Mouse (Mus musculus): ENCODE results near the gene Abl2. TPM values are rescaled to one million over a fixed set of nuclear protein-coding genes. Genes with fewer than 3 reads are reported as not detected.
A peak's percentile ranks its signal among the peaks of the same experiment; 100 is the strongest.

The Abl2 gene
- total RNA-seq, 1 experiment, result 41.1 TPM

- H3K9ac ChIP-seq (ENCODE audit: insufficient read depth, low read depth, low read length, poor library complexity, severe bottlenecking), result no peak overlapping the region
Measured at GRCm38 (mm10) chr1:156676171-156676570, 117.6 kb downstream of the Abl2 start.

DNA sequence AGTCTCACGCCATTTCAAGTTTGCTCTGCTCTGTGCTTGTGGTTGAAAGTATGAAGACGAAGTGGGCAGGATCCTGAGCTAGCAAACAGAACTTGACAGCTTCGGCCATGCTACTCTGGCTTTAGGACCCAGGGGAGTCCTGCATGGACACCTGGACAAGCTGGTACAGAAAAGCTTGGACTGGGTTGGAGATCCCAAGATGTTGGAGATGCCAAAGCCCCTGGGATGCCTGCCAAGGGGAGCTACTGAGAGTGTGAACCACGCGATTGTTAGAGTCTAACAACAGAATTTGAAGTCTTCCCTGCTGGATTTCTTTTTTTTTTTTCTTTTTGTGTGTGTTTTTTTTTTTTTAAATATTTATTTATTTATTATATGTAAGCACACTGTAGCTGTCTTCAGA, 118.0 kb downstream of the Abl2 start:
- Histone ChIP-seq H3K4me3 (ENCODE audit: insufficient read depth in 1 of 2, low read depth in 1 of 2, low read length in 2 of 2, poor library complexity in 1 of 2, severe bottlenecking in 1 of 2) (no peak overlapping the region), H3K36me3 (ENCODE audit: control insufficient read depth, insufficient read depth, low read length, poor library complexity, severe bottlenecking) (0 out of 2 replicates have a peak, but pooled peaks cover 4% of the 10 kb centered on the region), H3K9me3 (ENCODE audit: control insufficient read depth, insufficient read depth, low read depth, low read length) (no peaks in the 10 kb centered on the region), H3K4me1 (ENCODE audit: control insufficient read depth in 2 of 2, insufficient read depth in 2 of 2, low read length in 2 of 2, poor library complexity in 1 of 2) (peaks cover 5 to 9% of the 10 kb centered on the region in 2 experiments; a peak in 2 of 4 replicates), H3K9ac (ENCODE audit: insufficient read depth, low read depth, low read length, poor library complexity, severe bottlenecking) (no peak overlapping the region), H3K27ac (ENCODE audit: insufficient read depth, low read depth, low read length, poor library complexity, severe bottlenecking) (no peak overlapping the region)
- in situ Hi-C loops (cut with MboI; ENCODE audit: low sequenced_read_pairs in 2 of 2, unreplicated experiment in 2 of 2), result no loop called here
- TF ChIP-seq ZNF384 (IDR thresholded peaks at IDR 0.05; ENCODE audit: low read depth, low read length) (0 out of 2 replicates have a peak, but pooled peaks have one; percentile 2), HCFC1 (IDR thresholded peaks at IDR 0.05; ENCODE audit: borderline replicate concordance, insufficient read depth, low read length) (no peak)
- no peak for DNase-seq (ENCODE audit: low read depth, low spot score)

More at GRCm38 (mm10) chr1:156676171-156676570, 117.6 kb downstream of the Abl2 start:
- Histone ChIP-seq H3K9me3 (ENCODE audit: control insufficient read depth, insufficient read depth, low read depth, low read length) (no peaks in the 10 kb centered on the region), H3K27ac (ENCODE audit: insufficient read depth, low read depth, low read length, poor library complexity, severe bottlenecking) (no peak overlapping the region), H3K4me3 (ENCODE audit: insufficient read depth in 1 of 2, low read depth in 1 of 2, low read length in 2 of 2, poor library complexity in 1 of 2, severe bottlenecking in 1 of 2) (no peak overlapping the region), H3K36me3 (ENCODE audit: control insufficient read depth, insufficient read depth, low read length, poor library complexity, severe bottlenecking) (0 out of 2 replicates have a peak, but pooled peaks cover 4% of the 10 kb centered on the region), H3K4me1 (ENCODE audit: control insufficient read depth in 2 of 2, insufficient read depth in 2 of 2, low read length in 2 of 2, poor library complexity in 1 of 2) (peaks cover 5 to 7% of the 10 kb centered on the region in 2 experiments; a peak in 2 of 4 replicates)
- TF ChIP-seq CHD2 (IDR thresholded peaks at IDR 0.05; ENCODE audit: low read depth, low read length) (no peak), HCFC1 (IDR thresholded peaks at IDR 0.05; ENCODE audit: borderline replicate concordance, insufficient read depth, low read length) (no peak; the same call in 1 of the 2 replicates), ZC3H11A (IDR thresholded peaks at IDR 0.05; ENCODE audit: borderline replicate concordance, low read depth, low read length) (peak; percentile 74)
- peak; percentile 82 for DNase-seq (ENCODE audit: low read depth, low spot score)
- in situ Hi-C loops (cut with MboI; ENCODE audit: low sequenced_read_pairs in 2 of 2, unreplicated experiment in 2 of 2), result no loop called here

DNA sequence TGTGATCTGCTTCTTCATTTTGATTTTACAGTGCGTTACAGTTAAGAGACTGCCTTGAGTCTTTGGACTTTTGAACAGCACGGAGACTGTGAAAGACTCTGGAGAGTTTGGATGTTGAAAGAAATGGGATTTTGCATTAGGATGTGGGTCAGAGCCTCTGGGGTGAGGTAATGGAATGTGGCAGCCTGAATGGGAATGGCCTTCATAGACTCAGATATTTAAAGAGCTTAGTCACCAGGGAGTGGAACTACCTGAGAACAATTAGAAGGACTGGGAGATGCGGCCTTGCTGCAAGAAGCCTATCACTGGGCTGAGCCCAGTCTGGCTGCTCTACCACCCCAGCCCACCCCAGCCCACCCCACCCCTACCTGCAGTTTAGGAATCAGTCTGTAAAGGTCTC, 118.6 kb downstream of the Abl2 start:
- Histone ChIP-seq H3K9ac (ENCODE audit: insufficient read depth, low read depth, low read length, poor library complexity, severe bottlenecking) (no peak overlapping the region), H3K36me3 (ENCODE audit: control insufficient read depth, insufficient read depth, low read length, poor library complexity, severe bottlenecking) (no peaks in the 10 kb centered on the region), H3K4me3 (ENCODE audit: insufficient read depth in 1 of 2, low read depth in 1 of 2, low read length in 2 of 2, poor library complexity in 1 of 2, severe bottlenecking in 1 of 2) (no peak overlapping the region), H3K27ac (ENCODE audit: insufficient read depth, low read depth, low read length, poor library complexity, severe bottlenecking) (no peak overlapping the region; the same call in 1 of the 2 replicates), H3K9me3 (ENCODE audit: control insufficient read depth, insufficient read depth, low read depth, low read length) (no peaks in the 10 kb centered on the region), H3K4me1 (ENCODE audit: control insufficient read depth in 2 of 2, insufficient read depth in 2 of 2, low read length in 2 of 2, poor library complexity in 1 of 2) (peaks cover 4 to 9% of the 10 kb centered on the region in 2 experiments; a peak in 2 of 4 replicates)
- no peak for TF ChIP-seq ZNF384 (IDR thresholded peaks at IDR 0.05; ENCODE audit: low read depth, low read length)
- no peak for TF ChIP-seq CHD2 (IDR thresholded peaks at IDR 0.05; ENCODE audit: low read depth, low read length)
- no peak for TF ChIP-seq HCFC1 (IDR thresholded peaks at IDR 0.05; ENCODE audit: borderline replicate concordance, insufficient read depth, low read length)
- no peak for TF ChIP-seq MAFK (IDR thresholded peaks at IDR 0.05; ENCODE audit: insufficient read depth, low read depth, low read length)
- TF ChIP-seq ZC3H11A (IDR thresholded peaks at IDR 0.05; ENCODE audit: borderline replicate concordance, low read depth, low read length), result no peak
- in situ Hi-C loops (cut with MboI; ENCODE audit: low sequenced_read_pairs in 2 of 2, unreplicated experiment in 2 of 2), result no loop called here
- no peak for DNase-seq (ENCODE audit: low read depth, low spot score)

- no peak for TF ChIP-seq ZNF384 (IDR thresholded peaks at IDR 0.05; ENCODE audit: low read depth, low read length)
- no peak for DNase-seq (ENCODE audit: low read depth, low spot score)
- Histone ChIP-seq H3K4me3 (ENCODE audit: insufficient read depth in 1 of 2, low read depth in 1 of 2, low read length in 2 of 2, poor library complexity in 1 of 2, severe bottlenecking in 1 of 2) (no peak overlapping the region), H3K36me3 (ENCODE audit: control insufficient read depth, insufficient read depth, low read length, poor library complexity, severe bottlenecking) (no peaks in the 10 kb centered on the region), H3K9ac (ENCODE audit: insufficient read depth, low read depth, low read length, poor library complexity, severe bottlenecking) (no peak overlapping the region), H3K4me1 (ENCODE audit: control insufficient read depth in 2 of 2, insufficient read depth in 2 of 2, low read length in 2 of 2, poor library complexity in 1 of 2) (peaks cover 0 to 6% of the 10 kb centered on the region in 2 experiments; a peak in 1 of 4 replicates), H3K27ac (ENCODE audit: insufficient read depth, low read depth, low read length, poor library complexity, severe bottlenecking) (no peak overlapping the region), H3K9me3 (ENCODE audit: control insufficient read depth, insufficient read depth, low read depth, low read length) (no peaks in the 10 kb centered on the region)
- in situ Hi-C loops (cut with MboI; ENCODE audit: low sequenced_read_pairs in 2 of 2, unreplicated experiment in 2 of 2), result no loop called here
Measured at GRCm38 (mm10) chr1:156679599-156679998, 121.0 kb downstream of the Abl2 start.

DNA sequence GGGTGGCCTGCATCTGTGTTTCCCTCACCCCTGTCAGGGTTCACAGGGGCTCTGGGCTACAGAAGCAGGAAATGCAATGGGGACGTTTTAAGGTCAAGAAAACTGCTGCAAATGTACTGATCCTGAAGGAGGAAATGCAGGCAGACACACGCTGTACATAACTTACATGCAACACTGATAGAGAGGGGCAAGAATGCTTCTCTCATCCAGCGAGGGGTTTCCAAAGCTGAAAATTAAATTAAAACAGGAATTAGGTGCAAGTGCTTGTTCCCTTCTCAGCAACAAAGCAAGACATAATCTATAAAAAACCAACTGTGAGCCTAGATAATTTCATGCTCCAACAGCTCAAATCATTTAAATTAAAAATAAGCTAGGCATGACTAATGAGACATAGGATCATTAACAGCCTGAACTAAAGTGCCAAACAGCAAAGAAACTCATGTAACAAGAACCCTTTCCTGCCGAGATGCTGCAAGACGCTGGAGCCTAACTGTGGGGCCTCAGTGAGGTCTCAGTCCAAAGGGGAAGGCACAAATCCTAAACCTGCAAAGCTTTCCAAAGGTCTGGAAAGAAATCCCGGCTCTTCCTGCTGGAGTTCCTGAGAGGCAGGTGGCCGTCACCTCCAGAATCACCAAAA, 127.6 kb downstream of the Abl2 start:
- Histone ChIP-seq H3K9me3 (ENCODE audit: control insufficient read depth, insufficient read depth, low read depth, low read length) (no peaks in the 10 kb centered on the region), H3K4me3 (ENCODE audit: insufficient read depth in 1 of 2, low read depth in 1 of 2, low read length in 2 of 2, poor library complexity in 1 of 2, severe bottlenecking in 1 of 2) (no peak overlapping the region), H3K9ac (ENCODE audit: insufficient read depth, low read depth, low read length, poor library complexity, severe bottlenecking) (no peak overlapping the region), H3K27ac (ENCODE audit: insufficient read depth, low read depth, low read length, poor library complexity, severe bottlenecking) (no peak overlapping the region), H3K36me3 (ENCODE audit: control insufficient read depth, insufficient read depth, low read length, poor library complexity, severe bottlenecking) (peaks cover 12% of the 10 kb centered on the region), H3K4me1 (ENCODE audit: control insufficient read depth in 2 of 2, insufficient read depth in 2 of 2, low read length in 2 of 2, poor library complexity in 1 of 2) (peaks cover 0 to 2% of the 10 kb centered on the region in 2 experiments; a peak in 1 of 4 replicates)
- no peak for TF ChIP-seq HCFC1 (IDR thresholded peaks at IDR 0.05; ENCODE audit: borderline replicate concordance, insufficient read depth, low read length)
- TF ChIP-seq ZNF384 (IDR thresholded peaks at IDR 0.05; ENCODE audit: low read depth, low read length), result no peak
- no peak for TF ChIP-seq ZC3H11A (IDR thresholded peaks at IDR 0.05; ENCODE audit: borderline replicate concordance, low read depth, low read length)
- no peak for TF ChIP-seq MAFK (IDR thresholded peaks at IDR 0.05; ENCODE audit: insufficient read depth, low read depth, low read length)
- no peak for TF ChIP-seq CHD2 (IDR thresholded peaks at IDR 0.05; ENCODE audit: low read depth, low read length)
- in situ Hi-C loops (cut with MboI; ENCODE audit: low sequenced_read_pairs in 2 of 2, unreplicated experiment in 2 of 2), result no loop called here
- DNase-seq (ENCODE audit: low read depth, low spot score), result no peak

Other genes starting within 250 kb of the Abl2 start
- gene Nphs2, start 248.1 kb upstream of the Abl2 start, total RNA-seq (2012; rRNA removed), result not detected in 2 replicates
- gene Gm2000, start 192.7 kb upstream of the Abl2 start, total RNA-seq (2012; rRNA removed), result 350 and 385 TPM in 2 replicates
- gene Axdnd1, start 137.6 kb upstream of the Abl2 start, total RNA-seq (2012; rRNA removed), result 0.49 and 0.69 TPM in 2 replicates
- 62.4 and 73.9 TPM in 2 replicates for gene Soat1, start 84.5 kb upstream of the Abl2 start, total RNA-seq (2012; rRNA removed)
- 19.4 and 20.3 TPM in 2 replicates for gene Gm10031, start 34.8 kb upstream of the Abl2 start, total RNA-seq (2012; rRNA removed)
- 17.2 and 38.2 TPM in 2 replicates for gene Tor3a, start 115.6 kb downstream of the Abl2 start, total RNA-seq (2012; rRNA removed)
- gene Fam20b, start 160.3 kb downstream of the Abl2 start, total RNA-seq (2012; rRNA removed), result 20.1 and 22.2 TPM in 2 replicates